Mouse (Mus musculus): ENCODE measurements at regions not wholly inside any gene's neighbourhood (a gene's known extent, or its start where the extent isn't known, plus 50 kb on each side); places are given as distances from the start of the nearest gene placed in this dataset.

- H3K4me2 ChIP-seq (ENCODE audit: low read depth, low read length), result no peak overlapping the region
- no peaks in the 10 kb centered on the region for H3K27me3 ChIP-seq (ENCODE audit: control insufficient read depth, insufficient read depth, low read length)
- no peak for TF ChIP-seq EP300 (IDR thresholded peaks at IDR 0.05; ENCODE audit: low read depth)
- no peak for TF ChIP-seq CTCF (IDR thresholded peaks at IDR 0.05; ENCODE audit: low read depth)
- no peak overlapping the region for H3K4me3 ChIP-seq (ENCODE audit: low read depth, low read length)
- H3K9me3 ChIP-seq (replicated peaks; ENCODE audit: control insufficient read depth, low read length), result no peaks in the 10 kb centered on the region
- H3K9ac ChIP-seq (replicated peaks; ENCODE audit: low read depth, low read length), result no peak overlapping the region
- 88% methylated on average over 5 of the region's 5 CpGs for WGBS
- H3K4me1 ChIP-seq (ENCODE audit: control insufficient read depth, insufficient read depth), result no peaks in the 10 kb centered on the region
- no peak overlapping the region for H3K27ac ChIP-seq (ENCODE audit: low read depth)
- H3K36me3 ChIP-seq (replicated peaks; ENCODE audit: control insufficient read depth, insufficient read depth, low read length), result no peaks in the 10 kb centered on the region
- ATAC-seq (ENCODE audit: insufficient read depth, low read depth) (no peak), DNase-seq (ENCODE audit: low spot score) (no peak)
Measured at GRCm38 (mm10) chr2:106553666-106554065, 139.4 kb upstream of the Mpped2 start.

DNA sequence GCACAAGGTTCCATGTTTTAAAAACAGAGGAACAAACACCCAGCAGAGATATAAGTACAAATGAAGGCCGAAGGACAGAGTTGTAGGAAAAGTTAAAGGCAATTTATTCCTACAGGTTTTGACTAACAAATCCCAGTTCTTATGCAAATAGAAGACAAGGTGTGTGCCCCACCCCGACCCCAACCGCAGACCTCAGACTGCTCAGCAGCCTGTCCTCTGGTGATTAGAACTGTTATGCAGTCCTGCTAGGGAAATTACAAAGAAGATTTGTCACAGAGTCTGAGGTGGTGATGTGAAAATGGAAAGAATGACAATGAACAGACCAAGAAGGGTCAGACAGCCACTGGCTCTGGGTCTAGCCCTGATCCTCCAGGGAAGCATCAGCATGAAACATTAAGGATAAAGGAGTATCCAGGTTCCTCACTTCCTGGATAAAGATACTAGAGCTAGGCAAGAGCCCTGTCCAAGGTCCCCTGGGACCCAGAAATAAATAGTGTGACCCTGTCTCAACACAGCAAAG is 131.4 kb upstream of the Mpped2 start:
- no peaks in the 10 kb centered on the region for H3K27me3 ChIP-seq (ENCODE audit: control insufficient read depth, insufficient read depth, low read length)
- 56% methylated on average over 3 of the region's 3 CpGs for WGBS
- H3K9me3 ChIP-seq (replicated peaks; ENCODE audit: control insufficient read depth, low read length), result no peaks in the 10 kb centered on the region
- no peak overlapping the region for H3K27ac ChIP-seq (ENCODE audit: low read depth)
- no peak overlapping the region for H3K4me3 ChIP-seq (ENCODE audit: low read depth, low read length)
- no peaks in the 10 kb centered on the region for H3K4me1 ChIP-seq (ENCODE audit: control insufficient read depth, insufficient read depth)
- TF ChIP-seq EP300 (IDR thresholded peaks at IDR 0.05; ENCODE audit: low read depth) (no peak), CTCF (IDR thresholded peaks at IDR 0.05; ENCODE audit: low read depth) (no peak)
- no peaks in the 10 kb centered on the region for H3K36me3 ChIP-seq (replicated peaks; ENCODE audit: control insufficient read depth, insufficient read depth, low read length)
- ATAC-seq (ENCODE audit: insufficient read depth, low read depth), result no peak
- DNase-seq (ENCODE audit: low spot score), result no peak
- H3K4me2 ChIP-seq (ENCODE audit: low read depth, low read length), result no peak overlapping the region
- no peak overlapping the region for H3K9ac ChIP-seq (replicated peaks; ENCODE audit: low read depth, low read length)

GRCm38 (mm10) chr2:106570226-106570625 is 122.8 kb upstream of the Mpped2 start:
- no peak overlapping the region for H3K4me3 ChIP-seq (ENCODE audit: low read depth, low read length)
- TF ChIP-seq EP300 (IDR thresholded peaks at IDR 0.05; ENCODE audit: low read depth) (no peak), CTCF (IDR thresholded peaks at IDR 0.05; ENCODE audit: low read depth) (no peak)
- no peaks in the 10 kb centered on the region for H3K4me1 ChIP-seq (ENCODE audit: control insufficient read depth, insufficient read depth)
- no peaks in the 10 kb centered on the region for H3K36me3 ChIP-seq (replicated peaks; ENCODE audit: control insufficient read depth, insufficient read depth, low read length)
- no peak for DNase-seq (ENCODE audit: low spot score)
- H3K4me2 ChIP-seq (ENCODE audit: low read depth, low read length), result no peak overlapping the region
- 0 out of 2 replicates have a peak, but pooled peaks cover 4% of the 10 kb centered on the region for H3K9me3 ChIP-seq (replicated peaks; ENCODE audit: control insufficient read depth, low read length)
- no peak overlapping the region for H3K27ac ChIP-seq (ENCODE audit: low read depth)
- ATAC-seq (ENCODE audit: insufficient read depth, low read depth), result no peak
- no peaks in the 10 kb centered on the region for H3K27me3 ChIP-seq (ENCODE audit: control insufficient read depth, insufficient read depth, low read length)
- no peak overlapping the region for H3K9ac ChIP-seq (replicated peaks; ENCODE audit: low read depth, low read length)
- 93% methylated on average over 1 of the region's 1 CpGs for WGBS

DNA sequence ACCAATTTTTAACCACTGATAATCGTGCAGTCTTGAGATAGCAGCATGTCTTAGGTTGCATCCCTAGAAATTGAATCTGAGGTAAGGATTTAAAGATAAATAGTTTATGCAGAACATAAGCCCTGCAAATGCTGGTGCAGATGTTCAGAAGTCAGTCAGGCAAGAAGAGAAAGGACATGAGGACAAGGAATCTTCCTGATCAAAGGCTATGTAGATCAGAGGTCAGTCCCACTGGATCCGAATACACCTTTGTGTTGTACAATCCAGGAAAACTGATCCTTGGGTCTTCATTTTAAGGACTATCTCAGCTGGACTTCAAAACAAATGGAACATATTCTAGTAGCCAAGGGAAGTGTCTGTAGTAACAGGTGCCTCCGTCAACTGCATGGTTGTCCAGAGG is 121.7 kb upstream of the Mpped2 start:
- Histone ChIP-seq H3K9me3 (replicated peaks; ENCODE audit: control insufficient read depth, low read length) (0 out of 2 replicates have a peak, but pooled peaks cover 4% of the 10 kb centered on the region), H3K4me3 (ENCODE audit: low read depth, low read length) (no peak overlapping the region), H3K4me1 (ENCODE audit: control insufficient read depth, insufficient read depth) (no peaks in the 10 kb centered on the region), H3K27me3 (ENCODE audit: control insufficient read depth, insufficient read depth, low read length) (no peaks in the 10 kb centered on the region), H3K27ac (ENCODE audit: low read depth) (no peak overlapping the region), H3K36me3 (replicated peaks; ENCODE audit: control insufficient read depth, insufficient read depth, low read length) (no peaks in the 10 kb centered on the region), H3K9ac (replicated peaks; ENCODE audit: low read depth, low read length) (no peak overlapping the region), H3K4me2 (ENCODE audit: low read depth, low read length) (no peak overlapping the region)
- no peak for ATAC-seq (ENCODE audit: insufficient read depth, low read depth)
- TF ChIP-seq CTCF (IDR thresholded peaks at IDR 0.05; ENCODE audit: low read depth) (no peak), EP300 (IDR thresholded peaks at IDR 0.05; ENCODE audit: low read depth) (no peak)
- 89% methylated on average over 3 of the region's 3 CpGs for WGBS
- no peak for DNase-seq (ENCODE audit: low spot score)

DNA sequence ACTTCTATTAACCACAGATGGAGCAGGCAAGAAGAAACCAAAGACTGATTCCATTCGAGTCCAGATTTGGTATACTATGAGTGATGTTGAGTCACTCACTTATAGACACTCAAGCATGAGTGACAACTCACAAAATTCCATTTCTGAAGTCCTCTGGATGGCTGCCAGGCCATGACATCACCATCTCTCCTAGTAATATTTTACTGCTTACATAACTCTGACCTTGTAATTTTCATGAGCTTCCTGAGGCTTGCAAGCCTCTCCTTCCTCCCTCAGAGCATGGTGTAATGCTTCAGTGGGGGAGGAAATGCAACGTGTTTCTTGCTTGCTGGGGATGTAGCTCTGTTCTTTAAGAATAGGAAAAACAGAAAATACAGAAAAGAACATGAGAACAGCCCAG is 121.2 kb upstream of the Mpped2 start:
- WGBS, result 47% methylated on average over 2 of the region's 2 CpGs
- Histone ChIP-seq H3K27ac (ENCODE audit: low read depth) (no peak overlapping the region), H3K4me3 (ENCODE audit: low read depth, low read length) (no peak overlapping the region), H3K27me3 (ENCODE audit: control insufficient read depth, insufficient read depth, low read length) (no peaks in the 10 kb centered on the region), H3K9ac (replicated peaks; ENCODE audit: low read depth, low read length) (no peak overlapping the region), H3K4me2 (ENCODE audit: low read depth, low read length) (no peak overlapping the region), H3K4me1 (ENCODE audit: control insufficient read depth, insufficient read depth) (no peaks in the 10 kb centered on the region), H3K36me3 (replicated peaks; ENCODE audit: control insufficient read depth, insufficient read depth, low read length) (no peaks in the 10 kb centered on the region), H3K9me3 (replicated peaks; ENCODE audit: control insufficient read depth, low read length) (0 out of 2 replicates have a peak, but pooled peaks cover 4% of the 10 kb centered on the region)
- ATAC-seq (ENCODE audit: insufficient read depth, low read depth) (no peak), DNase-seq (ENCODE audit: low spot score) (no peak)
- TF ChIP-seq CTCF (IDR thresholded peaks at IDR 0.05; ENCODE audit: low read depth) (no peak), EP300 (IDR thresholded peaks at IDR 0.05; ENCODE audit: low read depth) (no peak)

DNA sequence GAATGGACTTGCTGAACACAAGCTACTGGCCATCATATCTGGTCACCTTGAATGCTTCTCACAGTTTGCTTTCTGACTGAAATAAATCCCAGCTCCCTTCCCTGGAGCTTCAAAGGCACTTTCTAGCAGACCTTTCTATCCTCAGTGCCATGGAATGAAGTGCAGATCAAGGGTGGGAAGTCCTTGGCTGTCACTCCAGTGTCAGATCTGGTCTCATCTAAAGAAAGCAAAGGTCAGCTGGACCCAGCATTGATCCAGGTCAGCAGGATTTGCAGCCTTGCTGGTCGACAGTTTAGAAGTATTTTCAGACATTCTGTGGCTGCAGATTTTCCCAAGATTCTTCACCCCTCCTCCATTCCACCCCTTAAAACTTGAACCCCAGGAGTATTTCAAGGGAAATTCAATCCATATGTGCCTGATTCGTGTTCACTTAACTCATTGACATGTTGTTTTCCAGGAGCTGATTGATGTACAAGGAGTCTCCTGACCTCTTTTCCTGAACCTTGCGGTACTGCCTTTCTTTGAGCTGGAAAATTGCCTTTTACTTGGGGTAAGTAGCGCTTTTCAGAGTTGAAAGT is 116.2 kb upstream of the Mpped2 start:
- no peak overlapping the region for H3K27ac ChIP-seq (ENCODE audit: low read depth)
- ATAC-seq (ENCODE audit: insufficient read depth, low read depth) (no peak), DNase-seq (ENCODE audit: low spot score) (no peak)
- 0 out of 2 replicates have a peak, but pooled peaks cover 6% of the 10 kb centered on the region for H3K4me1 ChIP-seq (ENCODE audit: control insufficient read depth, insufficient read depth)
- no peaks in the 10 kb centered on the region for H3K27me3 ChIP-seq (ENCODE audit: control insufficient read depth, insufficient read depth, low read length)
- WGBS, result 69% methylated on average over 4 of the region's 4 CpGs
- H3K9me3 ChIP-seq (replicated peaks; ENCODE audit: control insufficient read depth, low read length), result no peaks in the 10 kb centered on the region
- TF ChIP-seq CTCF (IDR thresholded peaks at IDR 0.05; ENCODE audit: low read depth), result no peak
- no peak overlapping the region for H3K9ac ChIP-seq (replicated peaks; ENCODE audit: low read depth, low read length)
- no peak overlapping the region for H3K4me2 ChIP-seq (ENCODE audit: low read depth, low read length)
- H3K36me3 ChIP-seq (replicated peaks; ENCODE audit: control insufficient read depth, insufficient read depth, low read length), result no peaks in the 10 kb centered on the region
- H3K4me3 ChIP-seq (ENCODE audit: low read depth, low read length), result no peak overlapping the region
